Mouse (Mus musculus) bone marrow, adult 2 months (tissue): Measurements from ENCODE around the gene Cpm. TPM values are rescaled to one million over a fixed set of nuclear protein-coding genes. Genes with fewer than 3 reads are reported as not detected.
A peak's percentile ranks its signal among the peaks of the same experiment; 100 is the strongest.

Source experiments
- H3K27ac ChIP-seq: fragments of 200-500 bp; 2 replicates; pipeline ENCODE4 v1.5.1; 2012; ENCODE audit warnings: low read depth, mild to moderate bottlenecking, control low read depth, inconsistent platforms, low read length; ENCODE audit not compliant: control insufficient read depth, poor library complexity, insufficient read depth
- H3K4me1 ChIP-seq: fragments of 200-500 bp; 2 replicates; pipeline ENCODE4 v1.6.1; 2011; ENCODE audit warnings: low read length; ENCODE audit not compliant: control insufficient read depth, insufficient read depth
- H3K4me3 ChIP-seq: fragments of 200-500 bp; replicated peaks from 2 replicates; pipeline ENCODE3; 2011; ENCODE audit warnings: mild to moderate bottlenecking, low read depth, low read length, control low read depth; ENCODE audit not compliant: control insufficient read depth
- CTCF ChIP-seq: fragments of 200-500 bp; IDR thresholded peaks from 2 replicates; pipeline ENCODE4 v1.5.1; 2011; ENCODE audit warnings: low read length, control low read depth; ENCODE audit not compliant: control insufficient read depth, insufficient read depth
- POLR2A ChIP-seq: fragments of 200-500 bp; IDR thresholded peaks from 2 replicates; pipeline ENCODE4 v1.6.1; 2011; ENCODE audit warnings: low read depth, mild to moderate bottlenecking, control low read depth, low read length, borderline replicate concordance; ENCODE audit not compliant: control insufficient read depth
- WGBS: fragments of 180-500 bp; shearing (Covaris S2); methylation state at CpG from one replicate; pipeline ENCODE4 v1.1.7; 2018; 5-methylcytosine and 5-hydroxymethylcytosine counted together
- polyA plus RNA-seq: library from polyadenylated mRNA; stranded (reverse); fragments of >200 nt; gene quantifications from 2 replicates; pipeline ENCODE4 v1.2.4, GENCODE M21; 2011; ENCODE audit warnings: low replicate concordance; ENCODE audit not compliant: missing spikeins, insufficient read depth, insufficient read length

Cpm gene
- polyA plus RNA-seq, 1 experiment: 11.6 TPM

- WGBS: 71% methylated on average over 5 of the region's 5 CpGs
- Histone ChIP-seq H3K4me1 (no peaks in the 10 kb centered on the region), H3K27ac (no peak overlapping the region), H3K4me3 (no peak overlapping the region)
- TF ChIP-seq POLR2A: no peak
- no peak for TF ChIP-seq CTCF
Measured at GRCm38 (mm10) chr10:117678357-117678756, 49.1 kb downstream of the Cpm start.

- Histone ChIP-seq H3K4me1 (no peaks in the 10 kb centered on the region), H3K27ac (no peak overlapping the region), H3K4me3 (no peak overlapping the region)
- TF ChIP-seq POLR2A (no peak), CTCF (no peak)
- WGBS: 78% methylated on average over 5 of the region's 5 CpGs
Measured at GRCm38 (mm10) chr10:117679029-117679686, 49.9 kb downstream of the Cpm start.

GRCm38 (mm10) chr10:117679963-117680473 is 50.7 kb downstream of the Cpm start:
- no peak for TF ChIP-seq POLR2A
- TF ChIP-seq CTCF: no peak
- 87% methylated on average over 14 of the region's 14 CpGs for WGBS
- Histone ChIP-seq H3K4me3 (no peak overlapping the region), H3K27ac (no peak overlapping the region), H3K4me1 (no peaks in the 10 kb centered on the region)

- no peak overlapping the region for H3K27ac ChIP-seq
- TF ChIP-seq CTCF (no peak), POLR2A (no peak)
- no peak overlapping the region for H3K4me3 ChIP-seq
- WGBS: 89% methylated on average over 12 of the region's 12 CpGs
- H3K4me1 ChIP-seq: no peaks in the 10 kb centered on the region; the same call in 1 of the 2 replicates
Measured at GRCm38 (mm10) chr10:117680868-117681513, 51.7 kb downstream of the Cpm start.

GRCm38 (mm10) chr10:117681543-117681942 is 52.2 kb downstream of the Cpm start:
- Histone ChIP-seq H3K27ac (no peak overlapping the region), H3K4me3 (no peak overlapping the region), H3K4me1 (no peaks in the 10 kb centered on the region; the same call in 1 of the 2 replicates)
- TF ChIP-seq CTCF (no peak), POLR2A (no peak)
- 35% methylated on average over 3 of the region's 3 CpGs for WGBS

GRCm38 (mm10) chr10:117681999-117682857 is 52.9 kb downstream of the Cpm start:
- TF ChIP-seq CTCF (peak; percentile 46), POLR2A (no peak)
- Histone ChIP-seq H3K4me3 (no peak overlapping the region), H3K4me1 (no peaks in the 10 kb centered on the region; the same call in 1 of the 2 replicates), H3K27ac (no peak overlapping the region)
- 72% methylated on average over 14 of the region's 14 CpGs for WGBS

- TF ChIP-seq CTCF: no peak
- TF ChIP-seq POLR2A: no peak
- WGBS: 90% methylated on average over 30 of the region's 30 CpGs
- H3K4me1 ChIP-seq: no peaks in the 10 kb centered on the region; the same call in 1 of the 2 replicates
Measured at GRCm38 (mm10) chr10:117682858-117683733, 53.8 kb downstream of the Cpm start.

GRCm38 (mm10) chr10:117683734-117684037 is 54.4 kb downstream of the Cpm start:
- no peaks in the 10 kb centered on the region; the same call in 1 of the 2 replicates for H3K4me1 ChIP-seq
- WGBS: 92% methylated on average over 9 of the region's 9 CpGs
- TF ChIP-seq POLR2A (no peak), CTCF (no peak)
- no peak overlapping the region for H3K4me3 ChIP-seq
- H3K27ac ChIP-seq: no peak overlapping the region

More at GRCm38 (mm10) chr10:117682858-117683733, 53.8 kb downstream of the Cpm start:
- H3K4me3 ChIP-seq: no peak overlapping the region
- no peak overlapping the region for H3K27ac ChIP-seq
